Mouse (Mus musculus) hindbrain, embryonic 14.5 days (tissue): ENCODE data around the gene Pik3c2b. TPM values are rescaled to one million over a fixed set of nuclear protein-coding genes. Genes with fewer than 3 reads are reported as not detected.

ENCODE experiments used
- ATAC-seq: fragments of 200-750 bp; cut with Nextera tagmentation; 2 replicates; pipeline ENCODE4 v1.8.0; 2017; ENCODE audit warnings: moderate number of reproducible peaks, mild to moderate bottlenecking, moderate TSS enrichment, moderate library complexity; ENCODE audit not compliant: low FRiP score
- DNase-seq: peaks from one replicate; pipeline ENCODE4 v3.0.0-alpha.2; 2015; ENCODE audit warnings: low spot score
- H3K27ac ChIP-seq: fragments of 300-500 bp; sonication (generic); 2 replicates; pipeline ENCODE4 v1.5.1; 2014; ENCODE audit warnings: mild to moderate bottlenecking, moderate library complexity
- H3K27me3 ChIP-seq: fragments of 300-500 bp; sonication (generic); 2 replicates; pipeline ENCODE4 v1.6.1; 2014; ENCODE audit warnings: mild to moderate bottlenecking, low read length, mixed read lengths; ENCODE audit not compliant: control insufficient read depth, insufficient read depth
- H3K36me3 ChIP-seq: fragments of 300-500 bp; sonication (generic); replicated peaks from 2 replicates; pipeline ENCODE4 v1.6.1; 2014; ENCODE audit not compliant: control insufficient read depth, insufficient read depth
- H3K4me1 ChIP-seq: fragments of 300-500 bp; sonication (generic); replicated peaks from 2 replicates; pipeline ENCODE4 v1.6.1; 2014; ENCODE audit warnings: antibody characterized with exemption, low read length, mixed read lengths; ENCODE audit not compliant: control insufficient read depth, insufficient read depth
- H3K4me2 ChIP-seq: fragments of 300-500 bp; sonication (generic); replicated peaks from 2 replicates; pipeline ENCODE4 v1.6.1; 2014; ENCODE audit warnings: mild to moderate bottlenecking, moderate library complexity
- H3K4me3 ChIP-seq: fragments of 300-500 bp; sonication (generic); replicated peaks from 2 replicates; pipeline ENCODE4 v1.5.1; 2014; ENCODE audit warnings: mild to moderate bottlenecking, low read length
- H3K9ac ChIP-seq: fragments of 300-500 bp; sonication (generic); 2 replicates; pipeline ENCODE4 v1.6.1; 2014
- H3K9me3 ChIP-seq: fragments of 300-500 bp; sonication (generic); 2 replicates; pipeline ENCODE4 v1.6.1; 2016; ENCODE audit warnings: low read length; ENCODE audit not compliant: control insufficient read depth
- WGBS: fragments of 180-500 bp; shearing (Covaris S2); extraction: QIAGEN DNeasy Blood & Tissue Kit; methylation state at CpG from one replicate; pipeline ENCODE4 v1.1.7; 2014; 5-methylcytosine and 5-hydroxymethylcytosine counted together
- polyA plus RNA-seq: library from polyadenylated mRNA; unstranded; fragments of >200 nt; fragmentation: Nextera tagmentation; extraction: Ambion mirVana; gene quantifications from 2 replicates; pipeline ENCODE4 v1.2.1, GENCODE M21; 2014

Gene Pik3c2b
- polyA plus RNA-seq, 1 experiment from 2014 or later = 14.8 TPM

- no peak for DNase-seq
- Histone ChIP-seq H3K36me3 (no peaks in the 10 kb centered on the region), H3K9ac (peak overlapping the region; percentile 100), H3K4me1 (peaks cover 39% of the 10 kb centered on the region), H3K4me3 (peak overlapping the region; percentile 96), H3K27ac (peak overlapping the region; percentile 97), H3K4me2 (peak overlapping the region; percentile 87), H3K27me3 (no peaks in the 10 kb centered on the region), H3K9me3 (no peaks in the 10 kb centered on the region)
- WGBS = 24% methylated on average over 8 of the region's 8 CpGs
- no peak for ATAC-seq
These were observed 2.1 kb downstream of the Pik3c2b start for GRCm38 (mm10) chr1:133047575-133047974.

GRCm38 (mm10) chr1:133048690-133049089 is 3.2 kb downstream of the Pik3c2b start:
- Histone ChIP-seq H3K4me2 (peak overlapping the region; percentile 87), H3K9me3 (no peaks in the 10 kb centered on the region), H3K4me3 (no peak overlapping the region), H3K36me3 (no peaks in the 10 kb centered on the region), H3K4me1 (peaks cover 45% of the 10 kb centered on the region), H3K9ac (peak overlapping the region; percentile 18), H3K27ac (no peak overlapping the region), H3K27me3 (no peaks in the 10 kb centered on the region)
- DNase-seq (no peak), ATAC-seq (no peak)
- whole genome bisulfite sequencing = 22% methylated on average over 2 of the region's 2 CpGs

- ATAC-seq (no peak), DNase-seq (no peak)
- H3K9ac ChIP-seq = 0 out of 2 replicates have a peak overlapping the region, but pooled peaks have one; percentile 31
- 21% methylated on average over 11 of the region's 11 CpGs for WGBS
- no peaks in the 10 kb centered on the region for H3K9me3 ChIP-seq
- H3K27ac ChIP-seq = no peak overlapping the region
- no peaks in the 10 kb centered on the region for H3K27me3 ChIP-seq
- H3K4me3 ChIP-seq = no peak overlapping the region
- 0 out of 2 replicates have a peak overlapping the region, but pooled peaks have one; percentile 10 for H3K4me2 ChIP-seq
- H3K36me3 ChIP-seq = no peaks in the 10 kb centered on the region
- peaks cover 42% of the 10 kb centered on the region for H3K4me1 ChIP-seq
These were observed 4.5 kb downstream of the Pik3c2b start for GRCm38 (mm10) chr1:133050001-133050431.

- no peaks in the 10 kb centered on the region for H3K36me3 ChIP-seq
- WGBS = 87% methylated on average over 2 of the region's 2 CpGs
- peaks cover 39% of the 10 kb centered on the region for H3K4me1 ChIP-seq
- H3K27ac ChIP-seq = no peak overlapping the region
- no peak for DNase-seq
- H3K27me3 ChIP-seq = no peaks in the 10 kb centered on the region
- no peak for ATAC-seq
- no peak overlapping the region for H3K4me3 ChIP-seq
- H3K4me2 ChIP-seq = no peak overlapping the region
- no peaks in the 10 kb centered on the region for H3K9me3 ChIP-seq
- H3K9ac ChIP-seq = no peak overlapping the region
These were observed 6.4 kb downstream of the Pik3c2b start for GRCm38 (mm10) chr1:133051829-133052228.

GRCm38 (mm10) chr1:133053034-133053433 is 7.6 kb downstream of the Pik3c2b start:
- Histone ChIP-seq H3K4me2 (no peak overlapping the region), H3K36me3 (no peaks in the 10 kb centered on the region), H3K4me1 (peaks cover 38% of the 10 kb centered on the region), H3K9me3 (no peaks in the 10 kb centered on the region), H3K9ac (no peak overlapping the region), H3K27ac (no peak overlapping the region), H3K27me3 (no peaks in the 10 kb centered on the region), H3K4me3 (no peak overlapping the region)
- ATAC-seq (no peak), DNase-seq (no peak)
- 59% methylated on average over 5 of the region's 5 CpGs for WGBS

DNA sequence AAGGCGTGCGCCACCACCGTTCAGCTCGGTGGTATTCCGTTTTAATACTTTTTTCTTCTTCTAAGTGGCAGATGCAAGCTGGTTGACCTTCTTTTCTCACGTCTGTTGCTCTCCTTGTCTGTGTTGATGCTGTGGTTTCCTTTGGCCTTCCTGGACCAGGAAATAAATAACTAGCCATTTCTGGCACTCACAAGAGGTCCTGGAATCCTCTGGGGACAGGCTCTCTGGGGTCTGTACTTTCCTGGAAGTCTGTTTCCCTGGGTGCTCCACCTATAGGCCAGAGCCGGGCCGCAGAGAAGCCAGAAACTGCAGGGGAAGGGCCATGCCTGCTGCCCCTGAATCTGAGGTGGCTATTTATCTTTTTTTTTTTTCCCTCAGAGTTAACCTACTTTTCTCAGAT is 8.9 kb downstream of the Pik3c2b start:
- Histone ChIP-seq H3K9ac (no peak overlapping the region), H3K27me3 (no peaks in the 10 kb centered on the region), H3K4me1 (peaks cover 28% of the 10 kb centered on the region), H3K4me2 (no peak overlapping the region), H3K36me3 (no peaks in the 10 kb centered on the region), H3K9me3 (no peaks in the 10 kb centered on the region), H3K27ac (no peak overlapping the region), H3K4me3 (no peak overlapping the region)
- DNase-seq (no peak), ATAC-seq (no peak)
- WGBS = 82% methylated on average over 8 of the region's 8 CpGs

GRCm38 (mm10) chr1:133057345-133058034 is 12.0 kb downstream of the Pik3c2b start:
- peak; percentile 46; the same call in 1 of the 2 replicates for ATAC-seq
- H3K36me3 ChIP-seq = peaks cover 6% of the 10 kb centered on the region; the same call in 1 of the 2 replicates
- no peak overlapping the region for H3K4me3 ChIP-seq
- H3K4me2 ChIP-seq = no peak overlapping the region
- H3K4me1 ChIP-seq = peaks cover 21% of the 10 kb centered on the region
- DNase-seq = no peak
- H3K9ac ChIP-seq = no peak overlapping the region
- no peaks in the 10 kb centered on the region for H3K27me3 ChIP-seq
- 66% methylated on average over 7 of the region's 7 CpGs for WGBS
- H3K27ac ChIP-seq = no peak overlapping the region
- H3K9me3 ChIP-seq = no peaks in the 10 kb centered on the region

DNA sequence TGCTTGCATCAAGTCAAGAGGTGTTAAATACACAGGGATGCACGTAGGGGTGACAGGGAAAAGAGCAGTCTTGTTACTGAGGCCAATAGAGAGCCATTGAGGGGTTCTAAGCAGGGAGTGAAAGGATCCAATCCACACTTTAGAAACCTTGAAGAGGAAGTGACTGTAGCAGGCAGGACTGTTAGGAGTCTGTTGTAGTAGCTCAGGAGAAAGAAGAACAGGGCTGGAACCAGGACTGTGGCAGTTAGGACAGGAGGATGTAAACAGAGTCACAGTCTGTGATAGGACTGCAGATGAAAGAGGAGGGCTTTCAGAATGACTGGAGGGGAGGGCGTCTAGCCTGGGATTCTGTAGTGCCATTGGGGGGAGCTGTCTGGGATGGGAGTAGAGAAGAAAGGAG is 14.1 kb downstream of the Pik3c2b start:
- Histone ChIP-seq H3K27ac (no peak overlapping the region), H3K4me2 (no peak overlapping the region), H3K9me3 (no peaks in the 10 kb centered on the region), H3K4me3 (no peak overlapping the region), H3K27me3 (no peaks in the 10 kb centered on the region), H3K4me1 (peaks cover 14% of the 10 kb centered on the region), H3K36me3 (peaks cover 10% of the 10 kb centered on the region; the same call in 1 of the 2 replicates), H3K9ac (no peak overlapping the region)
- WGBS = 61% methylated on average over 2 of the region's 2 CpGs
- ATAC-seq (no peak), DNase-seq (no peak)

GRCm38 (mm10) chr1:133060681-133061080 is 15.2 kb downstream of the Pik3c2b start:
- Histone ChIP-seq H3K9me3 (no peaks in the 10 kb centered on the region), H3K9ac (no peak overlapping the region), H3K27ac (no peak overlapping the region), H3K4me2 (no peak overlapping the region), H3K27me3 (no peaks in the 10 kb centered on the region), H3K4me1 (peaks cover 14% of the 10 kb centered on the region), H3K4me3 (no peak overlapping the region), H3K36me3 (peaks cover 10% of the 10 kb centered on the region; the same call in 1 of the 2 replicates)
- ATAC-seq = no peak
- DNase-seq = no peak
- 59% methylated on average over 4 of the region's 4 CpGs for WGBS
